Mouse (Mus musculus): ENCODE measurements around the gene Erp27. TPM values are rescaled to one million over a fixed set of nuclear protein-coding genes. Genes with fewer than 3 reads are reported as not detected.

Erp27 gene
- polyA plus RNA-seq, 1 experiment from 2014 or later = not detected

- no peaks in the 10 kb centered on the region for H3K27me3 ChIP-seq (replicated peaks)
- H3K27ac ChIP-seq = no peak overlapping the region
- H3K4me2 ChIP-seq (replicated peaks) = no peak overlapping the region
- H3K4me1 ChIP-seq = peaks cover 3% of the 10 kb centered on the region; the same call in 1 of the 2 replicates
- no peaks in the 10 kb centered on the region for H3K36me3 ChIP-seq
- no peak overlapping the region for H3K4me3 ChIP-seq
- WGBS = 91% methylated on average over 2 of the region's 2 CpGs
- no peak for ATAC-seq (ENCODE audit: low FRiP score, low read depth)
- H3K9me3 ChIP-seq = no peaks in the 10 kb centered on the region
- no peak overlapping the region for H3K9ac ChIP-seq
Measured at GRCm38 (mm10) chr6:136950171-136950570, 28.2 kb upstream of the Erp27 start.

GRCm38 (mm10) chr6:136947716-136948115 lies 25.7 kb upstream of the Erp27 start:
- Histone ChIP-seq H3K9ac (no peak overlapping the region), H3K27ac (no peak overlapping the region), H3K27me3 (replicated peaks) (no peaks in the 10 kb centered on the region), H3K9me3 (no peaks in the 10 kb centered on the region), H3K4me2 (replicated peaks) (no peak overlapping the region), H3K4me1 (peaks cover 3% of the 10 kb centered on the region; the same call in 1 of the 2 replicates), H3K36me3 (no peaks in the 10 kb centered on the region), H3K4me3 (no peak overlapping the region)
- no peak for ATAC-seq (ENCODE audit: low FRiP score, low read depth)
- 30% methylated on average over 4 of the region's 4 CpGs for WGBS

GRCm38 (mm10) chr6:136946943-136947342 lies 25.0 kb upstream of the Erp27 start:
- 47% methylated on average over 9 of the region's 9 CpGs for WGBS

GRCm38 (mm10) chr6:136946241-136946640 lies 24.3 kb upstream of the Erp27 start:
- no peak overlapping the region for H3K4me2 ChIP-seq (replicated peaks)
- H3K4me3 ChIP-seq = no peak overlapping the region
- no peak overlapping the region for H3K27ac ChIP-seq
- ATAC-seq (ENCODE audit: low FRiP score, low read depth) = no peak
- no peaks in the 10 kb centered on the region for H3K36me3 ChIP-seq
- no peaks in the 10 kb centered on the region for H3K27me3 ChIP-seq (replicated peaks)
- no peak overlapping the region for H3K9ac ChIP-seq
- peaks cover 3% of the 10 kb centered on the region; the same call in 1 of the 2 replicates for H3K4me1 ChIP-seq
- 90% methylated on average over 5 of the region's 5 CpGs for WGBS
- H3K9me3 ChIP-seq = no peaks in the 10 kb centered on the region

More at GRCm38 (mm10) chr6:136946943-136947342, 25.0 kb upstream of the Erp27 start:
- H3K4me1 ChIP-seq = peaks cover 3% of the 10 kb centered on the region; the same call in 1 of the 2 replicates
- peak; percentile 63; the same call in 1 of the 2 replicates for ATAC-seq (ENCODE audit: low FRiP score, low read depth)
- H3K4me3 ChIP-seq = no peak overlapping the region
- H3K27me3 ChIP-seq (replicated peaks) = no peaks in the 10 kb centered on the region
- no peak overlapping the region for H3K4me2 ChIP-seq (replicated peaks)
- no peak overlapping the region for H3K27ac ChIP-seq
- H3K9ac ChIP-seq = no peak overlapping the region
- H3K9me3 ChIP-seq = no peaks in the 10 kb centered on the region
- no peaks in the 10 kb centered on the region for H3K36me3 ChIP-seq

GRCm38 (mm10) chr6:136944511-136944910 lies 22.5 kb upstream of the Erp27 start:
- Histone ChIP-seq H3K9me3 (no peaks in the 10 kb centered on the region), H3K4me3 (no peak overlapping the region), H3K27ac (no peak overlapping the region), H3K9ac (no peak overlapping the region), H3K4me1 (peaks cover 3% of the 10 kb centered on the region; the same call in 1 of the 2 replicates), H3K27me3 (replicated peaks) (no peaks in the 10 kb centered on the region), H3K4me2 (replicated peaks) (no peak overlapping the region), H3K36me3 (no peaks in the 10 kb centered on the region)
- 90% methylated on average over 8 of the region's 8 CpGs for WGBS
- ATAC-seq (ENCODE audit: low FRiP score, low read depth) = no peak

- H3K9me3 ChIP-seq = no peaks in the 10 kb centered on the region
- no peak overlapping the region for H3K27ac ChIP-seq
- H3K4me1 ChIP-seq = peaks cover 3% of the 10 kb centered on the region; the same call in 1 of the 2 replicates
- H3K27me3 ChIP-seq (replicated peaks) = no peaks in the 10 kb centered on the region
- no peak overlapping the region for H3K4me2 ChIP-seq (replicated peaks)
- H3K36me3 ChIP-seq = no peaks in the 10 kb centered on the region
- H3K4me3 ChIP-seq = no peak overlapping the region
- no peak for ATAC-seq (ENCODE audit: low FRiP score, low read depth)
- H3K9ac ChIP-seq = no peak overlapping the region
Measured at GRCm38 (mm10) chr6:136943392-136943791, 21.4 kb upstream of the Erp27 start.

GRCm38 (mm10) chr6:136942280-136942679 lies 20.3 kb upstream of the Erp27 start:
- Histone ChIP-seq H3K9me3 (no peaks in the 10 kb centered on the region), H3K4me3 (no peak overlapping the region), H3K4me2 (replicated peaks) (no peak overlapping the region), H3K27me3 (replicated peaks) (no peaks in the 10 kb centered on the region), H3K36me3 (no peaks in the 10 kb centered on the region), H3K9ac (no peak overlapping the region), H3K27ac (no peak overlapping the region), H3K4me1 (peaks cover 3% of the 10 kb centered on the region; the same call in 1 of the 2 replicates)
- 89% methylated on average over 9 of the region's 9 CpGs for WGBS
- ATAC-seq (ENCODE audit: low FRiP score, low read depth) = no peak

- H3K4me2 ChIP-seq (replicated peaks) = no peak within 1 kb of the TSS
Measured at GRCm38 (mm10) chr6:136941051-136942021, 19.4 kb upstream of the Erp27 start, which contains the start of gene Arhgdib. Gene Arhgdib (minus strand): TSS chr6:136941899.

GRCm38 (mm10) chr6:136940188-136940960 lies 18.4 kb upstream of the Erp27 start:
- no peaks in the 10 kb centered on the region for H3K9me3 ChIP-seq
- WGBS = 77% methylated on average over 11 of the region's 11 CpGs
- H3K4me2 ChIP-seq (replicated peaks) = no peak overlapping the region
- H3K4me1 ChIP-seq = no peaks in the 10 kb centered on the region
- no peaks in the 10 kb centered on the region for H3K36me3 ChIP-seq
- H3K9ac ChIP-seq = no peak overlapping the region
- ATAC-seq (ENCODE audit: low FRiP score, low read depth) = no peak
- H3K4me3 ChIP-seq = no peak overlapping the region
- no peak overlapping the region for H3K27ac ChIP-seq
- H3K27me3 ChIP-seq (replicated peaks) = no peaks in the 10 kb centered on the region

More at GRCm38 (mm10) chr6:136941051-136942021, 19.4 kb upstream of the Erp27 start, which contains the start of gene Arhgdib:
- ATAC-seq (ENCODE audit: low FRiP score, low read depth) = no peak
- WGBS = 63% methylated on average over 12 of the region's 12 CpGs
- Histone ChIP-seq H3K4me3 (no peak within 1 kb of the TSS), H3K9me3 (no peaks in the 10 kb centered on the region), H3K4me1 (no peaks in the 10 kb centered on the region), H3K9ac (no peak within 1 kb of the TSS), H3K36me3 (no peaks in the 10 kb centered on the region), H3K27ac (no peak within 1 kb of the TSS), H3K27me3 (replicated peaks) (no peaks in the 10 kb centered on the region)

GRCm38 (mm10) chr6:136939326-136940187 lies 17.6 kb upstream of the Erp27 start:
- no peak for ATAC-seq (ENCODE audit: low FRiP score, low read depth)
- Histone ChIP-seq H3K4me3 (no peak overlapping the region), H3K4me1 (no peaks in the 10 kb centered on the region), H3K36me3 (no peaks in the 10 kb centered on the region), H3K27me3 (replicated peaks) (no peaks in the 10 kb centered on the region), H3K9me3 (no peaks in the 10 kb centered on the region), H3K27ac (no peak overlapping the region), H3K9ac (no peak overlapping the region), H3K4me2 (replicated peaks) (no peak overlapping the region)
- WGBS = 78% methylated on average over 14 of the region's 14 CpGs

GRCm38 (mm10) chr6:136938331-136939126 lies 16.5 kb upstream of the Erp27 start:
- no peak overlapping the region for H3K9ac ChIP-seq
- no peaks in the 10 kb centered on the region for H3K36me3 ChIP-seq
- no peaks in the 10 kb centered on the region for H3K4me1 ChIP-seq
- ATAC-seq (ENCODE audit: low FRiP score, low read depth) = no peak
- no peak overlapping the region for H3K27ac ChIP-seq
- H3K4me2 ChIP-seq (replicated peaks) = no peak overlapping the region
- no peak overlapping the region for H3K4me3 ChIP-seq
- 82% methylated on average over 18 of the region's 18 CpGs for WGBS
- no peaks in the 10 kb centered on the region for H3K9me3 ChIP-seq
- no peaks in the 10 kb centered on the region for H3K27me3 ChIP-seq (replicated peaks)
